Mouse (Mus musculus) testis, adult 2 months (tissue): ENCODE measurements around the gene Lyzl6.

Source experiments
- CTCF ChIP-seq: fragments of 200-500 bp; IDR thresholded peaks from 2 replicates; pipeline ENCODE4 v1.5.1; 2012; ENCODE audit warnings: low read depth, mild to moderate bottlenecking, inconsistent platforms, low read length, moderate library complexity; ENCODE audit not compliant: control insufficient read depth, insufficient read depth, insufficient replicate concordance
- POLR2A ChIP-seq: fragments of 200-500 bp; IDR thresholded peaks from 2 replicates; pipeline ENCODE4 v1.6.1; 2012; ENCODE audit warnings: low read depth, mild to moderate bottlenecking, inconsistent platforms, low read length, moderate library complexity; ENCODE audit not compliant: control insufficient read depth

DNA sequence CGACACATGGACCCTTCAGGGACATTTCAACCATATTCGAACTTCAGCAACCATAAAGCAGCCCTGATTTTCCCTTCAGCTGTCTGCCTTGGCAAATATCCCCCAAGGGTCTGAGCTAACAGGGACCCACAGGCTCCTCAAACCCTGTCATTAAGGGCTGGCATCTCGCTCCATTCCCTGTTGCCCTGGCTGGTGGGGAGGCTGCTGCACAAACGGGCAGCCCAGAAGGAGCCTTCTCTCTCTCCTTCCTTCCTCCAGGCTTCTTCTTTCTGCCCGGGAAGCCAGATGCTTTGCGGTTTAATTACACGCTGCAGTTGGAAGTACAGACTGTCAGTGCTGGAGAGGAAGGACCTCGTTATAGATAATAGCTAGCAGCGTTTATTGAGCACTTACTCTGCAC, 4.5 kb upstream of the Lyzl6 start:
- TF ChIP-seq POLR2A (no peak), CTCF (no peak)
